Mouse (Mus musculus): ENCODE measurements around the gene Nckap5.
"Not testable (repeated sequence)": the region's sequence is repeated elsewhere in the genome, so short reads cannot be mapped to it uniquely, and the experiment has no call there.

Gene Nckap5

DNA sequence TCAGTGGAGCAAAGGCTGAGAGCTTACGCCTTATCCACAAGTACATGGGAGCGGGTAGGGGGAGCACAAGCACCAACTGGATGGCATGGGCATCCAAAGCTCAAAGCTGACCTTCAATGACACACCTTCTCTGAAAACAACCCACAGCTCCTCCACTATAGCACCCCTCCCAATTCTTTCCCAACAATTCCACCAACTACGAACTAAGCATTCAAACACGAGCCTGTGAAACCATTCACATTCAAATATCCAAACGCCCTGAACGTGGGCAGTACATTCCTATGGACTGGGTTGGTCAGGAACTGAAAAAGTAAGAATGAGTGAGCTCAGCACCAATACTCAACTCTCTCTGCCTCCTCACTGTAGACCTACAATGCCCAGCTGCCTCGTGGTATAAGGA, 646.8 kb downstream of the Nckap5 start:
- DNase-seq (ENCODE audit: low read depth, low spot score): no peak

DNA sequence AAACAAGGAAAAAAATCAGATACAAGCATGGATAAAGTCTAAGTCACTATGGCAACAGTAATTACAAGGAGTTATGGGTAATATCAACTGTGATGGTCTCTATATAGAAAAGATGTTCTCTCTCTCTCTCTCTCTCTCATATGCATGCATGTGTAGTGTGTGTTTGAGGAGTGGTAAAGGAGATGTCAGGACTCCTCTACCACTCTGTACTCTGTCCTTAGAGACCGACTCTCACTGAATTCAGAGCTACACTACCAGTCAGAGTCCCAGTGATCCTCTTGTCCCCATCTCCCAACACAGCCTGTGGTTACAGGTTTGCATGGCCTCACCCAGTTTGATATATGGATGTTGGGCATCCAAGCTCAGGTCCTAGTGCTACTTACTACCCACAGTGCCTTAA, 662.0 kb downstream of the Nckap5 start:
- DNase-seq (ENCODE audit: low read depth, low spot score): no peak

DNA sequence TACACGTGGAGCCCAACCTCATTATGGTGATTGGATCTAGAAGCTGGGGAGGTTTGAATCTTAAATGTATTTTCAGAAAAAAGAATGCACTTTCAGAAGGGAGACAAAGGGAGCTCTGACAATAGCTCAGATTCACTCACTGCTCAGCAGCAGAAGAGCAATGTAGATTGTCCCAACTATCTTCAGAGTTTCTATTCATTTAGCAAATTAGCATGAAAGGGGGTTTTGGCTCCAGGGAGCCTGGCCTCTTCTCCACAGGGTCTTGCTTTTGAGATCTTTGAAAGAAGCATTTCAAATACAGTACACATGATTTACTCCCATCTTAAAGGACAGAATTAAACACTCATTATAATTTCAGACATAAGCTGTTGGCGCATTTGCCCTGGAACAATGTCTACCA, 662.5 kb downstream of the Nckap5 start:
- DNase-seq (ENCODE audit: low read depth, low spot score): no peak

DNA sequence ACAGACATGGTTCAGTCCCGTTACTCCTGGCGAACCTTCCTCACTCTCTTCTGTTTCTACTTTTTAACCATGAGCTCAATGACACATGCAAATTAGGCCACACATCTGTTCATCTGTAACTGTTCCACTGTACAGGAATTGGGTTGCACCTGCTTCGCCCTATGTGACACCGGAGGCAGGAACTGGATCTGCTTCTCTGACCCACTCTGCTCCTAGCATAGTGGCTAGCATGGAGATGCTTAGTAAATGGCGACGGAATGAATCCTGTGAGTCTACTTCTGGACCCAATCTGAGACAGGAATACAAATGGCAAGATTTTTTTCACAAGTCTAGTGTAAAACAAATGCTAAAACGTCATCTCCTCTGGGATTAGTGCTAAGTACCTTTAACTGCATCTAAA, 663.1 kb downstream of the Nckap5 start:
- DNase-seq (ENCODE audit: low read depth, low spot score): no peak

DNA sequence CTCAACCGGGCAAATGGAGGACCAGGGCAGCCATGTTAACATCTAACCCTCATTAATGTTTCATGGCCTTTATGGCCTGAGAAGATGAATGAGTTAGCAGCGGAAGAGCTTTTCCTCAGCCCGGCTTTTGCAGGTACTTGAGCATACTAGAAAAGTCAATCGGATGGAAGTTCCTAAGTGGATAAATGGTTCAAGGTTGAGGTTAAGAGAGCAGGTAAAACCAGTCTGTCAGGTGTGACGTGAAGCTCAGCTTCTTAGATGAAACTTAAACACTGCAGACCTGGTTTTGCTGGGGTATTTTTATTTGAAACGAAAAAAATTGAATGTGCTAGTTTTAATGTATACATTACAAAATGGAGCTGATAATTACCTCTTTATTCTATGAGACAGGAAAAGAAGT, 671.3 kb downstream of the Nckap5 start:
- no peak for DNase-seq (ENCODE audit: low read depth, low spot score)

DNA sequence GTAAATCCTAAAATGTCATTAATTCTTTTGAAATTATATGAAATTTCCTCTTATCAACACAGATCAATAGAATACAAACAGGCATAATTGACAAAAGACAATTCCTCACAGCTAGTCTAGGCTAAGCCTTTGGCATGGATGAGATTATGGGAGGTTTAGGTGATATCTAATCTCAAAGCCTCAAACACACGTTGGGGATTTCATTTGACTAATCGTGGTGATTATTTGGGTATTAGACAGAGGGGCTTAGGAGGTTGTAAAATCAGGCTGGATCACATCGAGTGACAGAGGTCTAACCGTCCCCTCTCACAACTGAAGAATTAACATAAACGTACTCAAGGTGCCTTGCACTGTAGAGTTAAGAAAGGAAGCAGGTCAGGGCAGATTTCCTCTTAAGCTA, 674.8 kb downstream of the Nckap5 start:
- no peak for DNase-seq (ENCODE audit: low read depth, low spot score)

DNA sequence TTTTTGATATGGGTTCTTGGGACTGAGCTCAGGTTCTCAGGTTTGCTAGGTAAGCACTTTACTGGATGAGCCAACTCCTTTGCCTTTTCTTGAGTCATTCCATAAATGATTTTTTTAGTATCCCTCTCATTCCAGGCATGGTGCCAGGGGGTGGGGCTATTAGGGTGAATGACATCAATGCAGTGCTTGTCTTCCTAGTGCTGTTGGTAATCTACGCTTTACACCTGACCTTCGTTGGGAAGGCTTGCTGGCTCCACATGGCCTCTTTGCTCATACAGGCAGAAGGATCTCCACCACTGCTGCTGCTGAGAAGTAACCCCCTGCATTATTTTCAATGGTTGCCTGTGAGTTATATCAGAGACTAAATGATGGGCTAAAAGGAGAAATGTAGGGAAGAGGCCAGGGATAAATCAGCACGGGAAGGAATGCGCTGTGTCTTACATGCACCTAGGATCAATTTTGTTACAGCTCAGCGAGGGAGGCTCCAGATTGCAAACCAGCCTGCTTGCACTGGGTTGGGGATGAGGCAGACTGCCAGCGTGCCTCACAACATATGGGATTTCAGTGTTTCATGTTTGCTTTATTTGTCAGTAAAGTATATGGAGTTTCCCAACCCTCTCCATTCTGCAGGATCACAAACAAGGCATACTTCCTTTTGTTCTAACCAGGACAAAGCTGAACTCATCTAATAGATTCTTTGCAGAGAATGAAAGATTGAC, 676.9 kb downstream of the Nckap5 start:
- DNase-seq (ENCODE audit: low read depth, low spot score): no peak

DNA sequence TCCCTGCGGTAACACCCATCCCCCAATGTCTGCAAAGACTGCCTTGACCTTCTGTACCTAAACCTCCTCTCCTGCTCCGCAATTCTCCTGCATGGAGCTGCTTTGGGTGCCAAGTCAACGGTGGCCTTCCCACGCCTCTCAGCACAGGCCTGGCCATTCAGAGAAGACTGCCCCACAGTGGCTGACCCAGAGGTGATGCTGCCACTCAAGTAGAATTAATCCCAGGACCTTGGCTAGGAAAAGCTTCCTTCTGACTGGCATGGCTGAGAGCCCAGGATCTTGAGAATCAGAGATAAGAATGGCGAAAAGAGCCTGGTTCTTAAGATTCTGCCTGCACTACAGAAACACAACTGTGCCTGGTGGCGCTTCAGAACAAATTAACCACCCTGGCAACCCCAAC, 678.4 kb downstream of the Nckap5 start:
- DNase-seq (ENCODE audit: low read depth, low spot score): no peak

DNA sequence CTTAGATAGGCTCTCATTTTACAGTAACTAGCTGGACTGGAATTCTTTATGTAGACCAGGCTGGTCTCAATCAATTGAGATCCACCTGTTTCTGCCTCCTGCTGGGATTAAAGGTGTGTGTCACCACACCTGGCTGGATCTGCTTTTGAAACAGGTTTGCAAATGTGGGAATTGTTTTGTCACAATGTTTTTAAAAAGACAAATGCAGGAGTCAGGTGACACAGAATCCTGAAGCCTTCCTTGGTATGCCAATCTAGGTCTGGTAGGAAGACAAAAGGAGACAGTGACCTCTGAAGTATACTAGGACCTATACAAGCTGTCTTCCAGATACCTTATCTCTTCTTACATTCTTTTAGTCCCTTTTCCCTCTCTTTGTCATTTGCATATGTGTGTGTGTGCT, 680.6 kb downstream of the Nckap5 start:
- no peak for DNase-seq (ENCODE audit: low read depth, low spot score)

DNA sequence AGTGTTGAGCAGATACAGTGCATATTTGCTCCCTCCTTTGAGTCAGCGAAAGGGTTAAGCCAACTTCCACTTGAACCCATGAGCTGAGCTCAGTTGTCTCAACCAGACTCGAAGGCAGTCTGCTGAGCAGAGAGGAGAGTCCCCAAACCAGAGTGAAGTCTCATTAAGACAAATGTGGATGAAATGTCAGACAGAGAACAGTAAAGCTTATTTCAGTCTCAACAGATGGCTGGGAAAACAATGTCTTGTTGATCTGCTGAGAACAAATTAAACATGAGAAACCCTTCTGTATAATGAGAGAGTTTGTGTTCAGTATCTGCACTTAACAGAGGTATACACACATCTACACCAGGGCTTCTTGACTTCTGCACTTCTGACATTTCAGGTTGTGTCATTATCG, 694.9 kb downstream of the Nckap5 start:
- DNase-seq (ENCODE audit: low read depth, low spot score): no peak

DNA sequence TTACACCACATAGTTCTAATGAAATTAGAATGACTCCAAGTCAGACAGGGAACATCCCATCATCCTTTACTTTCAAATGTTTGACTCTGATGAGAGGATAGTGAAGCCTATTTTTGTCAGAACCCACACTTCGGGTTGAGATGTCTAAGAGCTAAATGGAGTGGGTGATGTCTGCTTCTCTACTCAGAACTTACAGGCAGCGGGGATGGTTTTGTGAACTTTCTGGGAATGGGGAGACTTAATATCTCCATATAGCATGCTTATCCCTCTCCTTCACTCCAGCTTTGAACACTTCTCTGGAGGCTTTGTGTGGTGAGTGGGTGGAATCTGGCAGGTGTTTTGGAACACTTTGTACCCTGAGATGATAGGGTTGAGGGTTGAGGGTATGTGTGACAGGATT, 698.3 kb downstream of the Nckap5 start:
- no peak for DNase-seq (ENCODE audit: low read depth, low spot score)

DNA sequence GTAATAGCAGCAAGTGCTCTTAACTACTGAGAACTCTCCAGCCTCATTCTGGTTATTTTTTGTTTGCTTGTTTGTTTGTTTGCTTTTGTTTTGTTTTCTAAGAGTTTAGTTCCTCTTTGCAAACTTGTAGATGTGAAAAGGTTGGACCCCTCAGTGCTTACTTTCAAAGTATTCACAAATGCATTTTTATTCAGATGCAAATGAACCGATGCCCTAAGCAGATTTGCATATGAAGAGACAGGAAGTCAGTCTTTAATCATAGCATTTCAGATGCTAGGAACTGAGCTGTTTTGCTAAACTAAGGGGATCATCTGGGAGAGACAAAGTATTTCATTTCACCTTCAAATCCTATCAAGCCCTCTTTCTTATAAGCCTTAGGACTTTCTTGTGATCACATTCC, 701.5 kb downstream of the Nckap5 start:
- no peak for DNase-seq (ENCODE audit: low read depth, low spot score)

DNA sequence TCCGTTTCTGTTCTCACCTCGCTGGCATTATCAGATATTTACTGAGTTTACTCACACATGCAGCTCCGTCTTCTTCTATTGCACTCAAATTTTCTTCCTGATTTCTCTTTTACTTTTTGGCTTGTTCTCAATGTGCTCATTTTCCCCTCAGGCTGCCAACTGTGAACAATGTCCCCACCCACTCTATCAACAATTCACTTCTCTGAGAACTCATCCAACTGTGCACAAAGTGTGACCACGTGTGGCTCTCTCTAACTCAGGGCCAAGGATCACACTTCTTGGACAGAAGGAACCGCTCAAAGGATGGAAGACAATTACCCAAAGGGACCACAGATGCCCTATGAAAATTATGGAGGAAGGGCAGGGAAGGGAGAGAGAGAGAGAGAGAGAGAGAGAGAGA, 707.5 kb downstream of the Nckap5 start:
- DNase-seq (ENCODE audit: low read depth, low spot score): no peak

DNA sequence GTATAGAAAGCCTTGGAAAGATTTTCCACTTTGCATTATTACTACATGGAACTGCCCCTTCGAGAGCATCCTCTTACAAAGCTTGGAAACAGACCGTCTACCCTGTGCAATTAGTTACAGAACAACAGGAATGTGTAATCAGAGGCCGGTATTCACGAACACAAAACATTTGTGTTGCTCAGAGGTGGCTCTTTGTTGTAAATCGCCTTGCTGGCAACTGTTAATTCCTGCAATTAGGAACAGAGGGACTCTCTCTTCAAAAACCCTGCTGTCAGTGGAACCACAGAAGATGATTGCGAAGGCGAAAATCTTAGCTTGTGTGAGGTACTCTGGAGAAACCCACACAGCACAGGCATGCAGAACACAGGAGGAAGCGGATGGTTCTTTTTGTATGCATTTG, 710.1 kb downstream of the Nckap5 start:
- no peak for DNase-seq (ENCODE audit: low read depth, low spot score)

DNA sequence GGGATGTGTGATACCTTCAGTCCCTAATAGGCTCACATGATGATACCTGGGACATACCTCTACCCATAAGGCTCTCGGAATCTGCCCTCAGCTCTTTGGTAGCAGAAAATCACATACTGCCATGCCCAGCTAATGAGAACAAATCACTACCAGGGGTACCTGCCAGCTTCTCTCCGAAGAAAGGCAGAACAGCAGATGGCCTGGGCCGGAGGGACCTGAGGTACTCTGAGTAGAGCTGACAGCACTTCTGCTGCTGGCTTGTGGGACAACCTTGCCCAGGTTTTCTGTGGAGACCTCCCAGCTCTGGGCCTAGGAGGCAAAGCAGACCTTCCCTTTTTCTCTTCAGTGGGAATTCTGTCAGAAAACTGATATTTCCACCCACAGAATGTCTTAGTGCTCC, 714.6 kb downstream of the Nckap5 start:
- DNase-seq (ENCODE audit: low read depth, low spot score): no peak

DNA sequence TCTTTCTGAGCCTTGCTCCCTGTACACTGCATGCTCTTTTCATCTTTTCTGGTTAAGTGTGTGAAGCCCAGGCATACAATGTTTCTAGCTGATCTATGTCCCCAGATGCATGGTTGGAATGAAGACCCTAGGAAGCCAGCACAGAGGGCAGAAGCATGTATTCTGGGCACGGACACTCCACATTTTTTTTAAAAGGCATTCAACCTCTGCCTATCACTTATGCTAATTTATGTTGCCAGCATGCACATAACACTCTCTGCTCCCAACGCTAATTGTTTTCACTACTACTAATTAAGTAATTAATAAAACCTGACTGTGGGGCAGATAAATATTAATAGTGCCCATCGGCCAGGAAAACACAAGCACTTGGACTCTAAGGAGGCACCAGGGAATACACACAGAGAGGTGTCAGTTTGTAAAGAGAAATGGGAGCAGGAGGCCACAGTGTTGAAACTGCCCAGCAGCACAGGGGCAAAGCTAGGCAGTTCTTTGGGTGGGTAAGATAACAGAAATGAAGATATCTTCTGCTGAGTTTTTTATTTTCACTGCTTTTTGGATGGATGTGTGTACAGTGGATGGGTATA, 724.8 kb downstream of the Nckap5 start:
- DNase-seq (ENCODE audit: low read depth, low spot score): no peak

DNA sequence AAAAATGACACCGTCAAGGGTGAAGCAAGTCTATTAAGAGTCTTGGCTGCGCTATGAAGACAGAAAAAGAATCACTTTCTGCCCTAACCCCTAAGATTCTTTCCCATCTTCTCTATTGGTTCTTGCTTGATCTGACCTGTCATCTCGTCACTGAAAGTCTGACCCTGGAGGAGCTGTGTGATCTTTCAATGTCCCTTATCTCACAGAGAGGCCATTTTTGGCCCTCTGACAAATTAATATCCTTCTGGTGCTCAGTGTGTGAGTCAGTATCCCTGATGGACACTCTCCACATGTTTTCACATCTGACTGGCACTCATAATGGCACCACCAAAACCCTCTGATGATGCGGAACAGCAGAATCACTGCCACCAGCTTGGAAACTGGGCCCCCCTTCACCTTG, 736.3 kb downstream of the Nckap5 start:
- DNase-seq (ENCODE audit: low read depth, low spot score): no peak

DNA sequence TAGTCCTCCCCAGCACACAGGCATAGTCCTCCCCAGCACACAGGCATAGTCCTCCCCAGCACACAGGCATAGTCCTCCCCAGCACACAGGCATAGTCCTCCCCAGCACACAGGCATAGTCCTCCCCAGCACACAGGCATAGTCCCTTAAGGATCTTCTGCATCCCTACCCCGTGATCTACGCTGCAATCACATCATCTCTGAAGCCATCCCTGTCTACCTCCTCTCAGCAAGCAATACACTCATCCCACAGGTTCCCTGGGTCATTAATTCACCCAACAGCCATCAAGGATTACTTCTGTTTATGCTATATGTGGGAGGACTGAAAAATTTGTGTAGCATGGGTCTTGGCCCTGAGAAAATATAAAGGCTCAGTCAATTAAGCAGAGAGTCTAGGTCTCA, 738.6 kb downstream of the Nckap5 start:
- not testable (repeated sequence) for DNase-seq (ENCODE audit: low read depth, low spot score)

DNA sequence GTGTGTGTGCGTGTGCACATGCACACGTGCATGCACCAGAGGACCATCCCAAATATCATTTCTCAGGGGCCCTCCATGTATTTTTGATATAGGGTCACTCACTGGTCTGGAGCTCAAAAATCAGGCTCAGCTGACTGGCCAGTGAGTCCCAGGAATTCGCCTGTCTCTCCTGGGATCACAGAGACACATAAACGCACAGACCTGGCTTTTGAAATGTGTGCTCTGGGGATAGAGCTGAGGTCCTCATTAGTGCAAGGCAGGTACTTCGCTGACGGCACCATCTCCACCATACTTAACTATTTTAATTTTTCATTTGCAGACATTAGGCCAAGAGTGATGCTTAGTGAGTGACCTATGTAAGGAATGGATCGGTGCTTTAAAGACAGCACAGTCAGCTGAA, 743.4 kb downstream of the Nckap5 start:
- DNase-seq (ENCODE audit: low read depth, low spot score): no peak

DNA sequence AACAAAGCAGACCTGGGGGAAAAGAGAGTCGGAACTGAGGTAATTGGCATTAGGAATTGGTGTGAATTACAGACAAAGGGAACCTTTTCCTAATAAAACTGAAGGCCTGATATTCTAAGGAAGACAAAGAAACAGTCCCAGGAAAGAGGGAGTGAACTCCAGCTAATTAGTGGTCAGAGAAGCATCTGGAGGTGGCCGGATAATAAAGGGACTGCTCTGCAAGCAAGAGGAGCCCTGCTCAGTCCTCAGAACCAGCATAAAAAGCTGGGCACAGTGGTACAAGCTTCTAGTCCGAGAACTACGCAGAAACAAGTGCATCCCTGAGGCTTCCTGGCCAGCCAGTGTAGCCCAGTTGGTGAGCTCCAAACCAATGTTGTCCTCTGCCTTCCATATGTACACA, 754.3 kb downstream of the Nckap5 start:
- no peak for DNase-seq (ENCODE audit: low read depth, low spot score)

DNA sequence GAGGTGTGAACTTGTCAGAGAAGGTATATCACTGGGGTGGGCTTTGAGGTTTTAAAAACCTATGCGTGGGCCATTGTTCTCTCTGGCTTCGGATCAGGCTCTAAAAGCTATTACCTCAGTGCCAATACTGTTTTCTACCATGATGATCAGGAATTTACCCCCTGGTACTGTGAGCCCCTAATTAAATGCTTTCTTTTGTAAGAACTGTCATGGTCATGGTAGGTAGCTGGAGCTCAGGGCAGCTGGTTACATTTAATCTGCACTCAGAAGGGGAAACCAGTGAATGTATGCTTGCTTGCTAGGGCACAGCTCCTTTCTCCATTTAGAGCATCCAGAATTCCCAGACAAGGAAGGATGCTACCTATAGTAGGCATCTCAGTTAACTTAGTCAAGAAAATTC, 759.7 kb downstream of the Nckap5 start:
- no peak for DNase-seq (ENCODE audit: low read depth, low spot score)

DNA sequence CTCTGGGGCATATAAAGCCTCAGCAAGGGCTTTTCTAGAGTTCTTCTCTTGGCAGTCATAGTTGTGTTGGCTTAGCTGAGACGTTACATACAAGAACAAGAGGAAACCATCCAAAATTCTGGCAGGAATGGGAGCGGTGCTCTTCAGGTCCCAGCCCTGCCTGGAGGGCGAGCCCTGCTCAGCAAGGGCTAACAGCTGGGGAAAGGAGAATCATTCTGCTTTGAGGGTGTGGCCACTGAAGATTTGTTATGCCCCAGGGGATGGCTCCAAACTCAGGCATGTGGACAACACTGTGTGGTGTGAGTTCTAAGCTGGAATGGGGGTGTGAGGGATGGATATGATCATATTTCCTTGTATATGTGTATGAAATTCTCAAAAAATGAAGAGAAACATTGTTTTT, 779.1 kb downstream of the Nckap5 start:
- DNase-seq (ENCODE audit: low read depth, low spot score): no peak

DNA sequence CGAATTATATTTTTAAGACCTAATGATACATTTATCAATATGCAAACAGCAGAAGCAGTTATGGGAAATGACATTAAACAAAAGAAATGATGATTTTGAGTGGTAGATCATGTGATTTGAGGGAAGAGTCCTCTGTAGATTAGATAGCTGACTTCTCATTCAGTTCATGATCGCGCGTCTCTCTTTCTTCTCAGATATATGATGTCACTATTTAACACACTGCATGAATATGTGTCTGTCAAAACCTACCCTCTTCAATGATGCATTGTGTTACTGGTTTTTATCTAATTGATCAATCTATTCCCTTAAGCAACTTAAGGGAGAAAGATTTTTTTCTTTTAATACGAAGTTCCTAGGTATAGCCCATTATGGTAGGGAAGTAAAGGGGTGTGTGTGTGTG, 787.7 kb downstream of the Nckap5 start:
- DNase-seq (ENCODE audit: low read depth, low spot score): no peak

DNA sequence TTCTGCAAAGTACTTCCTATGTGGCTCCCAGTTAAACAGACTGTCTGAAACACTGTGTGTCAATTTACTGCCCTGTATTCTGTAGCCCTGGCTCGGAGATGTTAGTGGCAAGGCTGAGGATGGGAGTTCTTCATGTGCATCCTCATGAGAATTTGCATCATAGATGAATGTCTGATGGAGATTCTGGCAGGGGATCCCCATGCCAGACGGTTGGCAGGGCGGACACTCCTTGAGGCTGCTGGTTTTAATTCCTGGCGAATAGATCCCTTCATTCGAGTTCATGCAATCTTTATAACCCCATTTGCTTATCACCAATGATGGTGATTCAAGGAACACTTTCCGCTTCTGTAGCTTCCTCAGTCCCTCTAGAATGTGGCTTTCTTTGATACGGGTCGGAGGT, 803.1 kb downstream of the Nckap5 start:
- no peak for DNase-seq (ENCODE audit: low read depth, low spot score)
